Mouse (Mus musculus): ENCODE results near the gene Irak3.

Gene Irak3

DNA sequence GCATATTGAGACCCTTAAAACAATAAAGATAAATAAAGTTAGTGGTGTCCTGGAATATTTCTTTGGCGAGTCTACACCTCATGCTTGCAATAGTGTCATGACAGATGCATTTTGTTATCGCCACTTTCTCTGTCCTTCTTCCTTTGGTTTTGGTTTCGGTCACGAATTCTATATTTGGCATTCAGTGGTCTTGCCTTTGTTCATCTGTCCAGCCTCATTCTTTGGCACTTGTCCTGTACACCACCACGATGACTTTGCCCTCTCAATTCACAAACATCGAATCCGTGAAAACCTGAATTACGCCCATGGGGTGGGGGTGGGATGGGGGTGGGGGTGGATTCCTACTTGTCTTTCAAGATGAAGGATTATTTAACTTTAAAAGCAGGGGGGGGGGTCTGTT is 6.1 kb upstream of the Irak3 start:
- no peak for DNase-seq (ENCODE audit: extremely low read depth, insufficient read length, low spot score)

DNA sequence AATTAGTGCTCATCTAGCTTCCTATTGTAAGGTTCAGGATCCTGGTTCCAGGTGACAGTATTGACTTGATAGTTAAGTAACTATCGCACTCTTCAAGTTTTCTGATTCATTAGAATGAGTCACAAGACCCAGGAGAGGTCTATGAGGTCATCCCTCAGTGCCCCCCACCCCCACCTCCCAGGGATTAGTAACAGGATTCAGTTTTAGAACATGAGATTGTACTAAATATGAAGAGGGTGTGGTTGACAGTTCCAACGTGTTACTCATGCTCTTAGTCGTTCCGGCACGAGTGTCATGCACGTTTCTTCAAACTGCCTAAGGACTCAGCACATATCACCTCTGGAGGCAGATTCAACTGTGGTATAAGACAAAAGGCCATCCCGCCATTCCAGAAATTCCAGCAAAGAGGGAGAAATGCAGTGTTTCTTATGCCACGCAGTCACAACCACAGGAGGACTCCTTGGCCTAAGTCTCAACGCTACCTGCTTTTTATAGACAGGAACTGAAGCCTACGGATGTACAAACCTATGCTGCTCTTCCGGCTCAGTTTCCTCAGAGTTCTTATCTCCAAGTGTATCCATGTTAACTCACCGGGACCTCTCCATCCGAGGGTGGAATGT is 2.8 kb upstream of the Irak3 start:
- DNase-seq (ENCODE audit: extremely low read depth, insufficient read length, low spot score): peak; percentile 32

DNA sequence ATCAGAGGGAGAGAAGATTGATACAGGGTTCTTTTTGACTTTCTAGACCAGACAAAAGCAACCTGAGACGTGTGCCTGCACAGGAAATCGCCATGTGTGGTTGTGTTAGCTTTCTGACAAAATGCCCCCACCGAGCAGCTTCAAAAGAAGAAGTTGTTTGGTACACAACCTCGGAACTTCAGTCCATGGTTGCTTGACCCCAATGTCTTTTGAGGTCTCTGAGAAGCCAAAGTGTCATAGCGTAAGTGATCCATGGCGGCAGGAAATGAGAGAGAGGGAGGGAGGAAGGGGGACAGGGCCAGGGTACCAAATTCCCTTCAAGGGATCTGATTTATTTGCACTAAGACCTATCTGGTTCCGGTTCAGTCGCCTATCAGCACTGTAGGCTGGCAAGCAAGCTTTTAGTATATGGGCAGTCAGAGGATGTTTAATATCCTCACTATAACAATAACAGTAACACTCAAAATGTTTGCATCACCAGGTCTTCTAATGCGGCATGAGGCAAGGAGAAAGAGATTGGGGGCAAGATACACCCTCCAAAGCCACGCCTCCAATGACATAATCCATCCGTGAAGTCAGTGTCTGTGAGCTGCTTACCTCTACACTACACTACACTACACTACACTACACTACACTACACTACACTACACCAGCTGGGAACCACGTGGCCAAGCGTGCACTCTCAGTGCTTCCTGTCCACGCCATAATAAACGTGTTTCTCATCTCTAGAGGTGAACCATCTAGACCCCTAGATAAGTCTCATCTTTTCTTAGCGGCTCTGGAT is 729 bp upstream of the Irak3 start:
- DNase-seq (ENCODE audit: extremely low read depth, insufficient read length, low spot score): no peak

DNA sequence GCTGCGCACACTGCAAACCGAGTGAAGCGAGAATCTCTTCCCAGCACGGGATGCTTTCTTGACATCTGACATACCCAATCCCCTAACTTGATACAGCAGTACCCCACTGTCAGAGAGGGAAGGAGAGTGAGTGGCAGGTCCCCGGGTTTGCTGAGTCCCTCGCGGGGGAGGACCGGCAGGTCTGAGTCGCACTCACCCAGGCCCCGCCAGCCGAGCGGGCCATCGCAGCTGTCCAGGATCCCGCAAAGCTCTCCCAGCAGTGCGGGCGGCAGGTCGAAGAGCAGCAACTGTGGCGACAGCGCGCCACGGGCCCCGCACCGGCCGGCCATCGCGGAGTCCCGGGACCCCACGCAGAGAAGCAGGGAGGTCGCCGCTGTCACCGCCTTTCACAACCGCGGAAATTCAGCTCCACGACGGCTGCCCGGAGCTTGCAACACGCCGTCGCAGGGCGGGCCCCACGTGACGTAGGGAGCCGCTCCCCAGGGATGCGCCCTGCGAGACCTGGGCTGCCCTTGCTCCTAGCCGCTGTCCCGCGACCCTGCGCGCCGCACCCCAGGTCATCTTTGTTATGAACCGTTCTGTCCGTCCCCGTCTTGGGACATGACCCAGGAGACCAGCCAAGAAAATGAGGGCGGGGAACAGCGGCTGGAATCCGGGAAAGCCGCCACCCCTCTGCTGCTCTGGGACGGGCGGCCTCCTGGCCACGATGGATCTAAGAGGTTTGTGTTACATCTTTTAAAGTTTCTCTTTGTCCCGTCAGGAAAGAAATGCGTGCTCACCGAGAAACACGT is 604 bp downstream of the Irak3 start, which contains the start of gene Tmbim4:
Gene Tmbim4, plus strand, starts transcription at position 460 of the 791 bp plus-strand sequence.
- peak; percentile 71 for DNase-seq (ENCODE audit: extremely low read depth, insufficient read length, low spot score)

- no peak for DNase-seq (ENCODE audit: extremely low read depth, insufficient read length, low spot score)
These were observed 4.7 kb downstream of the Irak3 start for GRCm38 (mm10) chr10:120197061-120197835.

GRCm38 (mm10) chr10:120193255-120193654 is 8.7 kb downstream of the Irak3 start:
- no peak for DNase-seq (ENCODE audit: extremely low read depth, insufficient read length, low spot score)

DNA sequence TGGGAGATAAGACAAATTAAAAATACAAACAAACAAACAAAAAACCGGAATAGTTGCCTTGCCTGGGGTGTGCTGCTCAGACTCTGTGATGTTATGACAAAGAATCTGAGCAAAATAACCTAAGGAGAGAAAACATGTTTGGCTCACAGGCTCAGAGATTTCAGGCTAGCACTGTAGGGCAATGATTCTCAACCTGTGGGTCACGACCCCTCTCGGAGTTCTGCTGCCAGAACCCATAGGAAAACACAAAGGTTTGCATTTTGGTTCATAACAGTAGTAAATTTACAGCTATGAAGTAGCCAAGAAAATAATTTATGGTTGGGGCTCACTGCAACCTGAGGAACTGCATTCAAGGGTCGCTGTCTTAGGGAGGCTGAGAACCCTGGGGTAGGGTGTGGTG is 9.7 kb downstream of the Irak3 start:
- no peak for DNase-seq (ENCODE audit: extremely low read depth, insufficient read length, low spot score)

DNA sequence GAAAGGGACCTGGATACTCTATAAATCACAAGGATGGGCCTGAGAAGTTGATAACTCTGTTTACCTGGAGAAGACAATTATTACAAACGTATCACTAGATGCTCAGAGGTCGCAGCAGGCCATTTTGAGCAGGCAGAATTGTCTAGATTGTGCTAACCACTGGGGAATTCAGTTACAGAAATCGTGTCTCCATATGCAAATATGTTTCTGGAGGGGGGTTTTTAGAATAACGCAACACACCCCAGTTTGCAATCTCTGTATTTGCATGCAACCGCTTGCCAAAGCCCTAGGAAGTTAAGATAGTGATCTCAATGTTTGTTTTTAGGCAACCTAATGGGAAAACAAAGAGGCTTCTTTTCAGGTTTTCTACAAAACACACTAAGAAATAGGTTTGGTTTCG is 10.8 kb downstream of the Irak3 start:
- DNase-seq (ENCODE audit: extremely low read depth, insufficient read length, low spot score): no peak

DNA sequence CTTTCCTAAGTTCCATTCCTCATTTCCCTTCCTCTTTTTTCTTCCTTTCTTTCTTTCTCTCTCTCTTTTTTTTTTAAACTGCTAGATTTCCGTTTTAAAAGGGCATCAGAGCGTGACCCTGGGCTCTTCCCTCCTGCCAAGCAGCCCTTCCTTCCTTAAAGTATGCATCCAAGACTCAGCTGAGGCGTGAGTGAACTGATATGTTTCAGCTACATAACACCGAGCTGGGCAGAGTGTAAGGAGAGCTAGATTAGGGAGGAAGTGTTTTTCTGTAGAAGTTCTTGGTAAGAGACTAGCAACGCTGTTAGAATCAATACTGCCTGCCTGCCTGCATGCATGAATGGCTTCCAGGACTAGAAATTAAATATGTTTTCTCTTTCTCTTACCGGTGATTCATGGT is 12.1 kb downstream of the Irak3 start:
- no peak for DNase-seq (ENCODE audit: extremely low read depth, insufficient read length, low spot score)

DNA sequence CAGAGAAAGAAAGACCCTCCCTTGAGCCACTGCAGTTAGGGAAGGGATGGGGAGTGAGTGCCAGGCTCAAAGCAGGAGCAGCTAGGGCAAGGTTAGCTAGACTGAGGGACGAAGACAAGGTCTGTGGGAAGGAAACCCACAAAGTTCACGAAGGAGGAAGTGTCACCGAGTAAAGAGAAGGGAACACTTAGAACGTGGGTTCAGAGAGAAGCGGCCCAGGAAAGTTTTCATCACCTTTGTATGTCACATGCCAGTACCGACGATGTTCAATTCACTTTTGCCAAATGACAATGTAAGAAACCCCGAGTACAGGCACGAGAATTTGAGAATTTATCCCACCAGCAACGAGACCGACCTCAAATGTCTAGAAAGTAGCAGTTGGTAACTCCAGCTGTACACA is 12.7 kb downstream of the Irak3 start:
- no peak for DNase-seq (ENCODE audit: extremely low read depth, insufficient read length, low spot score)

DNA sequence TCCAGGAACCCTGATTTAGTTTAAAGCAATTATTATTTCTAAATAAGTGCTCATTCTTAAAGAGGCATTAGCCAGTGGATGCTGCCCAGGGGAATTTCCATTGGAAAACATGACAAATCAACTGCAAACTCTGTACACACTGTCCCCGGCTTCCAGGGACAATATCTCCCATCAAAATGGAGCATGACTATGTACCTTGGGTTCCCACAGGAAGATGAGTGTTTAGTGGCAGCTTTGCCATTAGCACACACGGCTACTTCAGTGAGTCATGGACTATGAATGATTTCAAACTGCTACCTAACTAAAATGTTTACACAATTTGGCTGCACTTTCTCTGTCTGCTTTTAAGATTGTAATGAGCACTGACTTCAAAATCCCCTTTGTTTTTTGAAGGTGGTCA is 13.4 kb downstream of the Irak3 start:
- DNase-seq (ENCODE audit: extremely low read depth, insufficient read length, low spot score): no peak

DNA sequence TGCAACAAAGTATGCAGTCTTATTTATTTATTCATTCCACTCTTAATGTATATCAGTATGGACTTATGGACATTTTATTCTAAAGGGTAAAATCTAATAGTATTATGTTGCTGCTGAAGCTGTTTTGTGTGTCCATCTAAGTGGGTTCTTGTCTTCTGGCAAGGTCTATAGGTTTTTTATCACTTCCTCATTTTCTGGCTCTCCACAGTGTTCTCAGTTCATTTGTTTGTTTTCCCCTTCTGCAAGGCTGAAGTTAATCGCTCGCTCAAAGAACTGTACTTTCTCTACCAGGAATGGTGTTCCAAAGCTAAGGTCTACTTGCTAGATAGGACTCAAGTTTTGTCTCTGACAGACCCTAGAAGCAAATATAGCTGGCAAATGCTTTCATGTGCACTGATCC is 18.6 kb downstream of the Irak3 start:
- DNase-seq (ENCODE audit: extremely low read depth, insufficient read length, low spot score): no peak

DNA sequence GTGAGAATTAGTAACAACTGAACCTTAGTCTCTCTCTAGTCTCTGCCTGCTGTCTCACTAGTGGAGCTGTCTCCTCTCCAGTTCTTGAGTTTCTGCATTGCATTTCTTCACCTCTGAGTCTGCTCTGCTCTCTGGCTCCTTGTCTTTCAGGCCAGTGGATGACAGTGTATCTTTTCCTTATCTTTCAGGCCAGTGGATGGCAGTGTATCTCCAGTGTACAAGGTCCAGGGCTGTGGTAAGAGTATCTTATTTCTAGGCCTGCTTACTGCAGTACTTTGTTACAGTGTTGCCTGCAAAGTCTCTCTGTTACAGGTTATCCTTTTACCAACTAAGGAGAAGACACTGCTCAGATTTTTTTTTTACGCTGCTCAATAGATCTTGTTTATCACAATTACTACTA is 19.0 kb downstream of the Irak3 start:
- no peak for DNase-seq (ENCODE audit: extremely low read depth, insufficient read length, low spot score)

DNA sequence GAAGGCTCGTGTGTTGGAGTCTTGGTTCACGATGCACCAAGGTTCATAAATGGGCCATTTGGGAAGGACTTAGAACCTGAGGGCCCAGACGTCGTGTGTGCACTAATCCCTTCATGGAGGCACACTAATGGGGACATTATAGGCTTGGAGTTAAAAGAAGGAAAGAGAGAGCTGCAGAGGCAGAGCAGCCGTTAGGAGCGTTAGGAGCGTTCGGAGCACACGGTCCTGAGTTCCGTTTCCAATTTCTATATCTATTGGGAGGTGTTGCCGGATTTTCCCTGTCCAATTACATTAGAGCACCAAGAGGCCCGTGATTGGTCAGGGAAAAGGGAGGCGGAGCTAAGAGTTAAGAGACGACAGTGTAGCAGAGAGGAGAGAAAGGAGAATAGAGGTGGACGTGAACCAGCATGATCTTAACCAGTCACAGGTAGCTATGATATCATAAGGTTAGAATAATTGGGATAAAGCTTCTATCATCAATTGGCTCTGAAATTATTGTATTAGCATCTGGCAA is 27.7 kb downstream of the Irak3 start:
- no peak for DNase-seq (ENCODE audit: extremely low read depth, insufficient read length, low spot score)

- no peak for DNase-seq (ENCODE audit: extremely low read depth, insufficient read length, low spot score)
These were observed 30.6 kb downstream of the Irak3 start for GRCm38 (mm10) chr10:120171340-120171739.

GRCm38 (mm10) chr10:120170277-120170676 is 31.7 kb downstream of the Irak3 start:
- DNase-seq (ENCODE audit: extremely low read depth, insufficient read length, low spot score): no peak

- DNase-seq (ENCODE audit: extremely low read depth, insufficient read length, low spot score): no peak
These were observed 32.1 kb downstream of the Irak3 start for GRCm38 (mm10) chr10:120169841-120170240.

- no peak for DNase-seq (ENCODE audit: extremely low read depth, insufficient read length, low spot score)
These were observed 32.9 kb downstream of the Irak3 start for GRCm38 (mm10) chr10:120169064-120169463.

DNA sequence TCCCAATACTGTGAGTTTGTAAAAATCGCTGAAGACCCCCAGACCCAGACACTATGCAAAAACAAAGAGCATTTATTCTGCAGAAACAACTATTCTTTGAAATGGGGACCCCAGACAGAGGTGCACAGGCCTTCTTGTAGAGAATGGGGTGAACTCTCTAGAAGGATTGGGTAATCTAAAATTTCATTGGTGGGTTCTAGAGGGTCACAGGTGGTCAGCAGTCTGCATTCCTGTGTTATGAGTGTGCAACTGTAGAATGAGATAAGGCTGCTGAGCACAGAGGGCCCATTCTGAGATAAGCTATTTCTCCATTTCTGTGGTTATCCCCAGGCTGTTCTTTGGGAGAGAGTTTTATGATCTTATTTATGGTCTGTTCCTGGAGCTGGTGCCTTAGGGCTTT is 33.9 kb downstream of the Irak3 start:
- no peak for DNase-seq (ENCODE audit: extremely low read depth, insufficient read length, low spot score)

DNA sequence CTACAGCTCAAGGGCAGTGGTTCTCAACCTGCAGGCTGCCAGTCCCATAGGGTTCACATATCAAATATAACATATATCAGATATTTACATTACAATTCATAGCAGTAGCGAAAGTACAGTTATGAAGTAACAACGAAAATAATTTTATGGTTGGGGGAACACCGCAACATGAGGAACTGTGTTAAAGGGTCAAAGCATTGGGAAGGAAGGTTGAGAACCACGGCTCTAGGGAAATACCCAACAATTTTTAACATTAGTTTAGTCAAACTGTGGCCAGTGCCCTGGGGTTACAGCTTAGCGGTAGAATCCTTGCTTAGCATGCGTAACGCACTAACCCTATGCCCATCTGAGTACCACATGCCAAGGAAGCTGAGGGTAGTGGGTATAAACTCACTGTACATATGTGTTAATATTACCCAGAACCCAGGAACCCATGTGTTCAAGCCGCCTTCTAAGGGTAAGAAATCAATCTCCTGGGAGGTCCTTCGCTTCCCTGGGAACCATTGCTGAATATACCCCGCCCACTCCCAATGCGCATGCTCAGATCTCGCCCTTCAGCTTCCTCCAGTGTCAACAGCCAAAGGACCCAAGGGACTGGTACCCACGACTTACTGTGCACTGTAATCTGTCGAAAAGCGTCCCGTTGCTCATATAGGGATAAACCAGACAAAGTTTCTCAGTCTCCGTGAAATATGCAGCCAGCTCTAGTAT is 36.0 kb downstream of the Irak3 start:
- DNase-seq (ENCODE audit: extremely low read depth, insufficient read length, low spot score): no peak

Measured in 3134 (cell line).